Mouse (Mus musculus): ENCODE measurements around the gene Spata9. TPM values are rescaled to one million over a fixed set of nuclear protein-coding genes. Genes with fewer than 3 reads are reported as not detected.
A peak's percentile ranks its signal among the peaks of the same experiment; 100 is the strongest.
"Not testable (repeated sequence)": the region's sequence is repeated elsewhere in the genome, so short reads cannot be mapped to it uniquely, and the experiment has no call there.

Spata9 gene
- not detected in 2 replicates for total RNA-seq (2021)
- long read RNA-seq, partial matches to known transcripts = 0 of 1 reads
- long read RNA-seq, other reads (novel, unspliced or antisense) = 1 of 1 reads

- DNase-seq = no peak
Measured at GRCm38 (mm10) chr13:75966850-75967249, at the start of gene Spata9. Spata9 (plus strand) TSS chr13:75967150.

GRCm38 (mm10) chr13:75927951-75928350 lies 39.0 kb upstream of the Spata9 start:
- no peak for DNase-seq

GRCm38 (mm10) chr13:75929071-75929470 lies 37.9 kb upstream of the Spata9 start:
- DNase-seq = not testable (repeated sequence)

GRCm38 (mm10) chr13:75930023-75930422 lies 36.9 kb upstream of the Spata9 start:
- DNase-seq = no peak

GRCm38 (mm10) chr13:75930660-75931059 lies 36.3 kb upstream of the Spata9 start:
- DNase-seq = no peak

GRCm38 (mm10) chr13:75931073-75931472 lies 35.9 kb upstream of the Spata9 start:
- peak; percentile 17 for DNase-seq

- DNase-seq = no peak
Measured at GRCm38 (mm10) chr13:75933287-75933686, 33.7 kb upstream of the Spata9 start.

GRCm38 (mm10) chr13:75938866-75939265 lies 28.1 kb upstream of the Spata9 start:
- no peak for DNase-seq

- no peak for DNase-seq
Measured at GRCm38 (mm10) chr13:75940791-75941517, 26.0 kb upstream of the Spata9 start.

- DNase-seq = no peak
Measured at GRCm38 (mm10) chr13:75941518-75942295, 25.2 kb upstream of the Spata9 start.

GRCm38 (mm10) chr13:75942731-75943130 lies 24.2 kb upstream of the Spata9 start:
- DNase-seq = no peak

GRCm38 (mm10) chr13:75943189-75944043 lies 23.5 kb upstream of the Spata9 start, which contains the start of gene Rhobtb3:
Rhobtb3 (minus strand) TSS chr13:75943925.
- DNase-seq = peak; percentile 77

- no peak for DNase-seq
Measured at GRCm38 (mm10) chr13:75944044-75944820, 22.7 kb upstream of the Spata9 start.

- no peak for DNase-seq
Measured at GRCm38 (mm10) chr13:75950295-75950694, 16.7 kb upstream of the Spata9 start.

- no peak for DNase-seq
Measured at GRCm38 (mm10) chr13:75955357-75955992, 11.5 kb upstream of the Spata9 start.

GRCm38 (mm10) chr13:75974481-75974880 lies 7.5 kb downstream of the Spata9 start:
- DNase-seq = no peak

GRCm38 (mm10) chr13:75975629-75976028 lies 8.7 kb downstream of the Spata9 start:
- DNase-seq = no peak

- no peak for DNase-seq
Measured at GRCm38 (mm10) chr13:75976218-75976617, 9.3 kb downstream of the Spata9 start.

- DNase-seq = no peak
Measured at GRCm38 (mm10) chr13:75976649-75977048, 9.7 kb downstream of the Spata9 start.

- no peak for DNase-seq
Measured at GRCm38 (mm10) chr13:75981901-75982300, 15.0 kb downstream of the Spata9 start.

GRCm38 (mm10) chr13:75988096-75988495 lies 21.1 kb downstream of the Spata9 start:
- no peak for DNase-seq

All from adrenal gland, postnatal 25 days (tissue).